In genomic region chr9:37229880-37230325, GRCm38 (mm10) we compare ENCODE assay signal across 8 mouse cellular contexts. TPM values are rescaled to one million over a fixed set of nuclear protein-coding genes. Genes with fewer than 3 reads are reported as not detected.
DNase-seq lines count a peak whose midpoint lies in the region; ATAC-seq and TF ChIP-seq lines count a peak whose summit lies in the region.

No protein-coding gene starts in this region.

- no peaks in the 10 kb centered on the region for H3K36me3 ChIP-seq in embryonic facial prominence, embryonic 12.5 days
- no peaks in the 10 kb centered on the region for H3K36me3 ChIP-seq in kidney, adult 2 months (ENCODE audit: control insufficient read depth, insufficient read depth, low read length)
- no peaks in the 10 kb centered on the region; the same call in 1 of the 2 replicates for H3K36me3 ChIP-seq in limb, embryonic 11.5 days (ENCODE audit: control insufficient read depth, insufficient read depth, low read length)
- no peaks in the 10 kb centered on the region for H3K36me3 ChIP-seq in midbrain, embryonic 12.5 days

- no peak overlapping the region for H3K9ac ChIP-seq in embryonic facial prominence, embryonic 12.5 days
- no peak overlapping the region for H3K9ac ChIP-seq in limb, embryonic 11.5 days (ENCODE audit: low read length)
- H3K9ac ChIP-seq in midbrain, embryonic 12.5 days (replicated peaks): no peak overlapping the region; the same call in 1 of the 2 replicates

- H3K4me3 ChIP-seq in embryonic facial prominence, embryonic 12.5 days: no peak overlapping the region
- no peak overlapping the region for H3K4me3 ChIP-seq in kidney, adult 2 months (ENCODE audit: insufficient read depth, low read depth, low read length)
- H3K4me3 ChIP-seq in limb, embryonic 11.5 days (ENCODE audit: low read depth, low read length): no peak overlapping the region
- H3K4me3 ChIP-seq in midbrain, embryonic 12.5 days: no peak overlapping the region

- TF ChIP-seq CTCF in kidney, adult 2 months (conservative IDR thresholded peaks at IDR 0.05; ENCODE audit: insufficient read depth, insufficient read length, low read depth, low read length): peak; percentile 96

- no peaks in the 10 kb centered on the region for H3K9me3 ChIP-seq in embryonic facial prominence, embryonic 12.5 days
- H3K9me3 ChIP-seq in limb, embryonic 11.5 days (ENCODE audit: control insufficient read depth, low read length): no peaks in the 10 kb centered on the region
- H3K9me3 ChIP-seq in midbrain, embryonic 12.5 days: no peaks in the 10 kb centered on the region

- no peaks in the 10 kb centered on the region for H3K27me3 ChIP-seq in embryonic facial prominence, embryonic 12.5 days
- no peaks in the 10 kb centered on the region for H3K27me3 ChIP-seq in kidney, adult 2 months (replicated peaks; ENCODE audit: control insufficient read depth, insufficient read depth, low read length)
- H3K27me3 ChIP-seq in limb, embryonic 11.5 days (ENCODE audit: control insufficient read depth, insufficient read depth, low read length): 0 out of 2 replicates have a peak, but pooled peaks cover 2% of the 10 kb centered on the region
- no peaks in the 10 kb centered on the region; the same call in 1 of the 2 replicates for H3K27me3 ChIP-seq in midbrain, embryonic 12.5 days

- H3K4me2 ChIP-seq in embryonic facial prominence, embryonic 12.5 days (replicated peaks): no peak overlapping the region
- H3K4me2 ChIP-seq in limb, embryonic 11.5 days (ENCODE audit: low read depth, severe bottlenecking): no peak overlapping the region
- H3K4me2 ChIP-seq in midbrain, embryonic 12.5 days (replicated peaks): no peak overlapping the region

- ATAC-seq in embryonic facial prominence, embryonic 12.5 days (ENCODE audit: insufficient number of reproducible peaks, insufficient read depth, low FRiP score, low TSS enrichment): peak; percentile 58; the same call in 1 of the 2 replicates
- peak; percentile 60; the same call in 1 of the 2 replicates for ATAC-seq in limb, embryonic 11.5 days (ENCODE audit: insufficient number of reproducible peaks, low FRiP score, low TSS enrichment, low read depth)
- peak; percentile 89 for ATAC-seq in midbrain, embryonic 12.5 days (ENCODE audit: low FRiP score, low read depth)

- 4% methylated on average over 1 of the region's 1 CpGs for WGBS in embryonic facial prominence, embryonic 12.5 days
- 0% methylated on average over 1 of the region's 1 CpGs for WGBS in kidney, adult 2 months
- WGBS in limb, embryonic 11.5 days: 4% methylated on average over 1 of the region's 1 CpGs
- WGBS in midbrain, embryonic 12.5 days: 6% methylated on average over 1 of the region's 1 CpGs

- DNase-seq in A20 (ENCODE audit: low read depth, low spot score): peak; percentile 58
- peak; percentile 69 for DNase-seq in adrenal gland, postnatal 14 days
- DNase-seq in heart, adult 8-10 months (ENCODE audit: low spot score): peak; percentile 67
- peak; percentile 72 for DNase-seq in kidney, adult 2 months
- peak; percentile 65 for DNase-seq in limb, embryonic 11.5 days (ENCODE audit: low spot score)
- DNase-seq in right cerebral cortex, postnatal 4 days: peak; percentile 44

- no peak for TF ChIP-seq POLR2A in kidney, adult 2 months (IDR thresholded peaks at IDR 0.05; ENCODE audit: low read depth, low read length)

- peaks cover 7% of the 10 kb centered on the region; the same call in 1 of the 2 replicates for H3K4me1 ChIP-seq in embryonic facial prominence, embryonic 12.5 days
- H3K4me1 ChIP-seq in kidney, adult 2 months (ENCODE audit: control insufficient read depth, insufficient read depth, low read length): no peaks in the 10 kb centered on the region
- no peaks in the 10 kb centered on the region for H3K4me1 ChIP-seq in limb, embryonic 11.5 days (ENCODE audit: control insufficient read depth, insufficient read depth, low read length)
- peaks cover 8% of the 10 kb centered on the region for H3K4me1 ChIP-seq in midbrain, embryonic 12.5 days

- no peak overlapping the region for H3K27ac ChIP-seq in embryonic facial prominence, embryonic 12.5 days
- no peak overlapping the region for H3K27ac ChIP-seq in kidney, adult 2 months (ENCODE audit: insufficient read depth, low read depth, low read length)
- H3K27ac ChIP-seq in limb, embryonic 11.5 days (replicated peaks; ENCODE audit: low read depth, low read length): no peak overlapping the region
- no peak overlapping the region for H3K27ac ChIP-seq in midbrain, embryonic 12.5 days (replicated peaks)

RNA-seq across cellular contexts. Expression of gene Tmem218, which starts 21.9 kb away (rescaled TPM):
- total RNA-seq in adrenal gland, postnatal 14 days (2021): 5.7 and 6.3 TPM in 2 replicates
- 15.4 and 17.6 TPM in 2 replicates for polyA plus RNA-seq in embryonic facial prominence, embryonic 12.5 days (2016; fragmentation: Nextera tagmentation; extraction: Ambion mirVana)
- 1 to 10 TPM; 7.5 to 8.7 (median 8.2) TPM for total RNA-seq in heart, adult 8-10 months (2022)
- 3.4 and 4.2 TPM in 2 replicates for polyA plus RNA-seq in kidney, adult 2 months (2012; rRNA removed)
- polyA plus RNA-seq in limb, embryonic 11.5 days (2014; fragmentation: Nextera tagmentation; extraction: Ambion mirVana): 11.4 and 11.5 TPM in 2 replicates
- 15.4 and 16.2 TPM in 2 replicates for polyA plus RNA-seq in midbrain, embryonic 12.5 days (2016; fragmentation: Nextera tagmentation; extraction: Ambion mirVana)

RNA-seq across cellular contexts. Expression of gene Slc37a2, which starts 25.6 kb away (rescaled TPM):
- 15.8 and 16.9 TPM in 2 replicates for total RNA-seq in adrenal gland, postnatal 14 days (2021)
- polyA plus RNA-seq in embryonic facial prominence, embryonic 12.5 days (2016; fragmentation: Nextera tagmentation; extraction: Ambion mirVana): 1.7 and 2.0 TPM in 2 replicates
- total RNA-seq in heart, adult 8-10 months (2022): 1 to 10 TPM; 2.5 to 3.7 (median 3.2) TPM
- polyA plus RNA-seq in kidney, adult 2 months (2012; rRNA removed): 2.5 and 2.6 TPM in 2 replicates
- 1.1 and 1.4 TPM in 2 replicates for polyA plus RNA-seq in limb, embryonic 11.5 days (2014; fragmentation: Nextera tagmentation; extraction: Ambion mirVana)
- polyA plus RNA-seq in midbrain, embryonic 12.5 days (2016; fragmentation: Nextera tagmentation; extraction: Ambion mirVana): 1.1 TPM in 2 replicates
